Mouse (Mus musculus) G1E (cell line): ENCODE measurements around the gene Rae1.

Experiments used
- CTCF ChIP-seq: IDR thresholded peaks from 2 replicates; pipeline ENCODE4 v1.5.1; 2012; ENCODE audit warnings: low read depth, low read length, inconsistent platforms, mixed read lengths
- POLR2AphosphoS5 ChIP-seq: IDR thresholded peaks from 2 replicates; pipeline ENCODE4 v1.6.1; 2012; ENCODE audit warnings: low read depth, low read length, inconsistent platforms; ENCODE audit not compliant: insufficient replicate concordance
- TAL1 ChIP-seq: conservative IDR thresholded peaks from 2 replicates; pipeline ENCODE4 v1.6.1; 2012; ENCODE audit warnings: low read depth, low read length, inconsistent platforms, mixed read lengths

DNA sequence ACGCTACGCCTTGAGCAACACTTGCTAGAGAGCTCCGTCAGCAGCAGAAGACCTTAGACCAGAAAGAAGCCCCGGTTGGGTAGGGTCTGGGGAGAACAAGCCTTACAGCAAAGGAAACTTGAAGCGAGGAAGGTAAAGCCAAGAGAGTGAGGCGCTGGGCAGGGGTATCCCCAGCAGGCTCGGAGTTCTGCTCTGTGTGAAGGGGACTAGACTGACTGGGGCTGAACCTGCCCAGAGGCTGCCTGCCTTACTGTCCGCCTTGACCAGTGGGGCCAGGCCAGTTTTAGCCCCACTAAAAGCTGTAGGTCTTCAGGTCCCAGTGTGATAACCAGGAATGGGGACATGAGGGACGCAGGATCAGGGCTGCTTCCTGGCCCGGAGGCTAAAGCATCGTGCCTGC is 20.5 kb downstream of the Rae1 start, which contains the start of gene Rbm38:
- TF ChIP-seq CTCF (no peak), POLR2AphosphoS5 (no peak), TAL1 (no peak)
